Mouse (Mus musculus): ENCODE measurements around the gene Arl13a.
"Not testable (repeated sequence)": the region's sequence is repeated elsewhere in the genome, so short reads cannot be mapped to it uniquely, and the experiment has no call there.

Arl13a gene

GRCm38 (mm10) chrX:134187201-134187600, at the start of gene Arl13a:
Gene Arl13a (plus strand): TSS chrX:134187501.
- TF ChIP-seq GATA4 (IDR thresholded peaks at IDR 0.05; ENCODE audit: insufficient replicate concordance, low read length), result not testable (repeated sequence)

DNA sequence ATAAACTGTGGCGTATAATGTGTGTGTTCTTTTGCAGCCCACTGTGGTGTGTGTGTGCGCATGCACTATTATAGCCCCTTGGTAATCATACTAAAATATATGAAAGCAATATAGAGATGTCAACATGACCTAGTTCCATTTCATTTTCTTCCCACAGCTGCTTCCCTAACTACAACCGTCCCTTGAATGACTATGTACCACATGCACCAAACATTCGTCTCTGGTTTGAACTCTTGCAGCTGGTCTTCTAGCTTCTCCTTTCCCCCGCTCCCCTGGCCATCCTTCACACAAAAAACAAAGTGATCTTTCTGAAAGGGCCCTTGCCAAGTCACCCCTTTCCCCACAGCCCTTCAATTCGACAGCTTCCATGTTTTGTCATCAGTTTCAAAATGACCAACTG, 47.3 kb upstream of the Arl13a start:
- no peak for TF ChIP-seq GATA4 (IDR thresholded peaks at IDR 0.05; ENCODE audit: insufficient replicate concordance, low read length)

DNA sequence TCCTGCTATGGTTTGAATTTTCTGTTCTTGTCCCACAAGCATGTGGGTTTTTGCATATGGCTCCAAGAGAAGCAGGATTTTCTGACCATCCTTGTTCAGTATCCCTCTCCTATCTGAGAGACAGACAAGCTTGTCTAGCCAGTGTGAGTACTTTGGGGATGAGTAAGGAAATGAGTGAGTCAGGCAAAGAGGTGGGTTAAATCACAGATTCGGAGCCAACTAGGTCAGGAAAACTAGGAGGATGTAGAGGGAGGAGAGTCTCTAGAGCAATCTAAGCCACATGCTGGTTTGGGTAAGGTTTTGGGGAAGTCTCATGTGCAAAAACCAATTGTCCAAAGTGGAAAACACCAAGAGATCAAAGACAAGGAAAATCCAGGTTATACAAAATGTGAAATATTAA, 45.8 kb upstream of the Arl13a start:
- no peak for TF ChIP-seq GATA4 (IDR thresholded peaks at IDR 0.05; ENCODE audit: insufficient replicate concordance, low read length)

- TF ChIP-seq GATA4 (IDR thresholded peaks at IDR 0.05; ENCODE audit: insufficient replicate concordance, low read length), result no peak
Observed at GRCm38 (mm10) chrX:134141986-134142385, 45.3 kb upstream of the Arl13a start.

DNA sequence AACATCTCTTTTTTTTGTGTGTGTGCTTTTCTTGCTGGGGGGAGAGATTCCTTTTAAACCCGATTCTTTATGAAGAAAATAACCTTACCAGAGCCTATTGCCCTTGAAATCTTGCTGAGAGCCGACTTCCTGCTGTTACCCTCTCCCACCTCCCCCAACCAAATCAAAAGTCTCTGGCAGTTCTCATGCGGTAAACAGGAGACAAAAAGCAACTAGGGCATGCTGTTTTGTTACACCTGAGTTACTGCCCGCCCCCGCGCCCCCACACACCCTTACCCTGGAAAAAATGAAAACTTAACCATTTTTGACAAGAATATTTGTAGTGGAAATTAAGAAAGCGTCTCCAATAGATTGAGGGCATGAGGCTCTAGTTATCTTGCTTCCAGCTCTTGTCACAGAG, 29.1 kb upstream of the Arl13a start:
- TF ChIP-seq GATA4 (IDR thresholded peaks at IDR 0.05; ENCODE audit: insufficient replicate concordance, low read length), result no peak

DNA sequence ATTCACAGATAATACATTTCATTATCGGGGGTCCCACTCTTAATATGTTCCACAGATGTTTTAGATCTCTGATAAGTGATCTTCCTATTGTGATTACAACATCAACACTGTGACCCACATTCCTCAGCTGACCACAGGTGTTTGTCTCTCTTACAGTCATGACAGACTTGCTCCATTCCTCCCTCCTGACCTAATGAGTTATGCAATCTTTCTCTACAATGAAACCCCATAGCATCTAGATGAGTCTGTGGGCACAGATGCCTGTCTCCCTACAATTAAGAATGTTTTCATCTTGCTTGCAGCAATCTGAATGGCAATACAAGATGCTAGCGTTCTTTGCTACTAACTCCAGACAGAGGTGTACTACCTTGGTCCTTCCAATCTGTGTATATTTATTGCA, 26.9 kb upstream of the Arl13a start:
- TF ChIP-seq GATA4 (IDR thresholded peaks at IDR 0.05; ENCODE audit: insufficient replicate concordance, low read length), result no peak

GRCm38 (mm10) chrX:134162043-134162720, 25.1 kb upstream of the Arl13a start, which contains the start of gene Xkrx:
Gene Xkrx (minus strand): TSS chrX:134162076.
- TF ChIP-seq GATA4 (IDR thresholded peaks at IDR 0.05; ENCODE audit: insufficient replicate concordance, low read length), result no peak

DNA sequence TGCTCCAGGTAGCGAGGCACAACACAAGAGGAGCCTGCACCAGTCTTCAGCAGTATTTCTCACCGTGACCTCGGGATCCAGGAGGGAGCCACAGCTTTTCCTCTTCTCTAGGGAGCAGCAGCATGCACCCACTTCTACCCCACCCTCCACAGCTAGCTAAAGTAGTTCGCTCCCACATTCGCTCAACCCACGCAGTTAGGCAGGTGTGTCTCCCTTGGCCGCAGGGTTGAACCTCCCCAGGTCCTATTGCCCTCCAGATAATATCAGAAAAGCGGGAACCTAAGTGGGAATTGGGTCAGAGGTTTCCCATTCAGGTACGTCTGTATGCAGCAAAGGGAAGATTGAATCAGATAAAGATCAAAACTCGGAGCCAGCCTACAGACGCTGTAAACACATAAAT, 24.5 kb upstream of the Arl13a start:
- TF ChIP-seq GATA4 (IDR thresholded peaks at IDR 0.05; ENCODE audit: insufficient replicate concordance, low read length), result no peak

DNA sequence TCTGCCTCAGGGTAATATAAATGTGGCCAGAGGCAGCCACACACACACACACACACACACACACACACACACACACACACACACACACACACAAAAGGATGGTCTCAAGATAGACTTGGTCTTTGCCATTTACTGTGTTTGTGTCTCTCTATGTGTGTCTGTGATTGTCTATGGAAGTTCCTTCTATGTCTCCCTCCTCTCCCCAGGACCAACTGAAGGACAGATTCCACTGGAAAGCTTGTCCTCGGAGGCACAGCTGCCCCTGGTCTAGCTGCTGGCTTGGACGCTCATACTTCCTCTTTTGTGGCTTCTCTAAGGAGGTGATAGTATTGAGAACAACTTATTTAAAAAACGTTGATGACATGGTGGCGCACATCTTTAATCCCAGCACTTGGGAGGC, 23.8 kb upstream of the Arl13a start:
- no peak for TF ChIP-seq GATA4 (IDR thresholded peaks at IDR 0.05; ENCODE audit: insufficient replicate concordance, low read length)

DNA sequence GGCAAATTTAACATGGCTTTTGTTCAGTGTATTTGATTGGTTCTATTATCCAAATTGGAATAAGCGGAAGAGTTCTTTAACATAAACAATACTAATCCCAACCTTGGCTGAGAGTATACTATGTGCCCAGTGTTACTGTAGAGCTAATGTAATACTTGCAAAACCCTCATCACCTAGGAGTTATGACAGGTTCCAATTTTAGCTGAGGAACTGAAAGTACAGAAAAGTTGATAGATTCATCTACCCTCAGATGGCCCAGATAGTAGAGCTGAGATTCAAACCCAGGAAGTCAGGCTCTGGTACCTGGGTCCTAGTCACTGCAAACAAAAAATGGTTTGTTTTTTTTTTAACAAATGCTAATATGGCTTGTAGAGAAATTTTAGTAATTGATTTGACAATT, 16.7 kb upstream of the Arl13a start:
- TF ChIP-seq GATA4 (IDR thresholded peaks at IDR 0.05; ENCODE audit: insufficient replicate concordance, low read length), result no peak

DNA sequence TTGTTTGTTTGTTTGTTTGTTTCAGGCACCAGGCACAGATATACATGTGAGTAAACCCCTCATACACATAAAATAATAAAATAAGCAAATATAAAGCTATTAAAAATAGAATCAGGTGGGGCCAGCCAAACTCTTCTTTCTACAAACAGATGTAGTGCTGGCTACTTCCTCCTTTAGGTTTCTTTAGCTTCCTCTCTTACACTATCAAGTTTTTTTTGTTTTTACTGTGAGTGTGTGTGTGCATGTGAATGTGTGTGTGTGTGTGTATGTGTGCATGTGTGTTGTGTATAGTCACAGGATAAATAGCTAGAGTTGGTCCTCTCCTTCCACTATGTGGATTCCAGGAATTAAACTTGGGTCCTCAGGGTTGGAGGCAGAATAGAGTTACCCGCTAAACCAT, 12.6 kb upstream of the Arl13a start:
- TF ChIP-seq GATA4 (IDR thresholded peaks at IDR 0.05; ENCODE audit: insufficient replicate concordance, low read length), result no peak

- no peak for TF ChIP-seq GATA4 (IDR thresholded peaks at IDR 0.05; ENCODE audit: insufficient replicate concordance, low read length)
Observed at GRCm38 (mm10) chrX:134208491-134208890, 21.2 kb downstream of the Arl13a start.

DNA sequence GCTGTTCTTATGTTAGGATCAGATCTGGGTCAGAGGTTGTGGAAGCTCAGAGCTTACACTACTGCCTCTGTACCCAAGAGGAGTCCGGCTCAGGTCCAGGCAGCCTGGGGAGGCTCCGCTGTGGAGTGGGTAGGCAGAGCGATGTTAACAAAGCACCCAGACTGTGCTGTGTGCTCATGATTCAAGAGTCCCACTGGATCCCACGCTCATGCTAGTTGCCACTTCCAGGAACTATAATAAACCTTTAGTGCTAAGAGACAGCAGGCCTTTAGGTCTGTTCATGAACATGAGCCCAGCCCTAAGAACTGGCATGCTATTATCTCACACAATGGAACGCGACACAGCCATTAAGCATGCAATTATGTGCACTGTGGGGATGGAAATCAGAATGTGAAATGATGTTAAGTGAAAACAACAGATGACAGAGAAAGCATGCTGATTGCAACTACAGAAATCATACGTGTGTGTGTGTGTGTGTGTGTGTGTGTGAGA, 23.9 kb downstream of the Arl13a start:
- no peak for TF ChIP-seq GATA4 (IDR thresholded peaks at IDR 0.05; ENCODE audit: insufficient replicate concordance, low read length)

GRCm38 (mm10) chrX:134218161-134218560, 30.9 kb downstream of the Arl13a start:
- TF ChIP-seq GATA4 (IDR thresholded peaks at IDR 0.05; ENCODE audit: insufficient replicate concordance, low read length), result no peak

DNA sequence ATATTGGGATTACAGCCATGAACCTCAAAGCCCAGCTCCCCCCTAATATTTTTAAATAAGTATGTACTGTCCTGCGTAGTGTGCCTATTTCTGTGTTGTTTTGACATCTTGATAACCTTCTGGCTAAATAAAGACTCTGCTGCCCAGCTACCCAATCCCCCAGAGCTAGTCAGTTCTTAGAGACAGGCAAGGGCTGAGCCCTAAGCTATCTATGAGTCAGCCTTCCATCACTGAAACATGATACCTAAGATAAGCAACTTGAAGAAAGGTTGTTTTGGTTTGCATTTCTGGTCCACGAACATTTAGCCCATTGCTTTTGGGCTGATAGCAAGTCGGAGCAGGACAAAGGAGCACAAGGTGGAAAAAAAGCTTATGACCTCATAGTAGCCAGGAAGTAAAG, 33.3 kb downstream of the Arl13a start:
- TF ChIP-seq GATA4 (IDR thresholded peaks at IDR 0.05; ENCODE audit: insufficient replicate concordance, low read length), result no peak

DNA sequence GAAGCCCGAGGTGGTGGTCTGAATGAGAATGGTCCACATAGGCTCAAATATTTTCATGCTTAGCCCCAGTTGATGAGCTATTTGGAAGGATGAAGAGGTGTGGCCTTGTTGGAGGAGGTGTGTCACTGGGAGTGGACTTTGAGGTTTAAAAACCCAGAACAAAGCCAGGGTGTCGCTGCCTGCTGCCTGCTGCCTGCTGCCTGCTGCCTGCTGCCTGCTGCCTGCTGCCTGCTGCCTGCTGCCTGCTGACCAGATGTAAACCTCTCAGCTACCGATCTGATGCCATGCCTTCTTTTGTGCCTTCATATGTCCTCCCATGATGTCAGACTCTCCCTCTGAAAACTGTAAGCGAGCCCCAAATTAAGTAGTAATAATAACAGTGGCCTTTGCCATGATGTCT, 34.6 kb downstream of the Arl13a start, which contains the start of gene Nox1:
TSS of gene Nox1 (minus strand) at position 101 of the 400 bp plus-strand sequence.
- TF ChIP-seq GATA4 (IDR thresholded peaks at IDR 0.05; ENCODE audit: insufficient replicate concordance, low read length), result no peak

DNA sequence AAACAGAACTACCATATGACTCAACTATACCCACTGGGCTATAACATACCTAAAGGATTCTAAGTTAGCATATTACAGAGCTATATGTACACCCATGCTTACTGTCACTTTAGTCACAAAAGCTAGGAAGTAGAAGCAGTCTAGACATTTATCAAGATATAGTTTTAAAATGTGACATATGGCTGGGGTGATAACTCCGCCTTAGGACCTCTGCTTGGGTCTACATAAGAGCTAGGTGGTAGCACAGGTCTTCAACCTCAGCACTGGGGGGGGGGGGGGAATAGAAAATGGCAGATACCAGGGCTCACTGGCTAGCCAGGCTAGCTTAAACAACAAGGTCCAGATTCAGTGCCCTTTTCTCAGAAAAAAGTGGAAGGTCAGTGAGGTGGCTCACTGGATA, 45.7 kb downstream of the Arl13a start:
- TF ChIP-seq GATA4 (IDR thresholded peaks at IDR 0.05; ENCODE audit: insufficient replicate concordance, low read length), result no peak

Data from liver, adult (tissue).